Mouse (Mus musculus): ENCODE measurements around the gene Uba2. TPM values are rescaled to one million over a fixed set of nuclear protein-coding genes. Genes with fewer than 3 reads are reported as not detected.

The Uba2 gene
- total RNA-seq, 2 experiments from 2014 or later: 51.0 to 53.5 TPM

DNA sequence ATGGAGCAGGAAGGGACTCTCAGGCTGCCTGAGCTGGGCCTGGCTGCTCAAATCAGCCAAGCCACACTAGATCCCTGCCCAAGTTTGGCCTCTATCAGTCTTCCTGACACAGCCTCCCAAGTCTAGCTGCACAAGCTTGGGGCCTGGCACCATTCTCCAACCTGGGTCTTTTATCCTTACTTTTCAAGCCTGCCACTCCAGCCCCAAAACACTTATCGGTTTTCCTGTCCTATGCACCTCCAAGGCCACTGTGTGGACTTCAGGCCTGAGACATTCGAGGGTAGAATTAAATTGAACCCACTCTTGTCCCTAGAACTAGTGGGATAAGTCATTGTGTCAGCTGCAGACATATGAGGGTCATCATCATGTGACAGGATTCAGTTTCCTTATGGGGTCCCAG is 69.4 kb downstream of the Uba2 start:
- no peak for DNase-seq
- intact Hi-C loops (cut with DNase I): no loop called here

DNA sequence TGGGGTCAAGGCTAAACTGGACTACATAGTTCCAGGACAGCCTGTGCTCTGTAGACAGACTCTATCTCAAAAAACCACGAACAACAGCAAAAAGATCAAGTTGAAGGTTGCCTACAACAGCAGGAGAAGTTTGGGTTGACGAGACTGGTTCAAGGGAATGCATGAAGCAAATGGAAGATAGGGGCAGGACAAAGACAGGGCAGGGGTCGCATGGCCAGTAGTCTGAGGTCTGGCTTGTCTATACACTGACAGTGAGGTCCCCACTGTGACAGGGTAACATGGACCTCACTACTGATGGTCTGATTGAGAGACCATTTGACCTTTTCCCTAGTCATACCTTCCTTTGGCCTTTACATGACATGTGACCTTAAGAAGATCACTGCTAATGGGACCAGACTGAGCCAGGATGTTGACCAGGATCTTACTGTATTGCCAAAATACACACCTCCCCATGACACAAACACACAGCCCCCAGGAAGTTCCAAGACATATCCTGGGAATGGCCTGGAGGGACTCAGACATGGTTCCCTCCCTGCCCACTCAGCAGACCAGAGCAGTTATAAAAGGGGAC is 74.4 kb downstream of the Uba2 start, which contains the start of gene Scgb1b30:
Gene Scgb1b30 (plus strand): TSS at position 521 of the 571 bp plus-strand sequence.
- intact Hi-C loops (cut with DNase I): no loop called here
- DNase-seq: no peak

Other genes with a start within 250 kb of the Uba2 start
- not detected for gene Scgb2b26, start 224.6 kb downstream of the Uba2 start, total RNA-seq (2021)
- gene Scgb2b27, start 155.7 kb downstream of the Uba2 start, total RNA-seq (2021): not detected
- not detected for gene Scgb1b27, start 148.1 kb downstream of the Uba2 start, total RNA-seq (2021)
- gene Scgb1b30, start 74.2 kb downstream of the Uba2 start, total RNA-seq (2021): not detected
- gene Wtip, start 36.3 kb downstream of the Uba2 start, total RNA-seq (2021): 10 to 100 TPM; 22.5 to 26.0 TPM
- gene Pdcd2l, start 27.1 kb upstream of the Uba2 start, total RNA-seq (2021): 10 to 100 TPM; 18.9 to 19.4 TPM
- gene Gpi1, start 60.7 kb upstream of the Uba2 start, total RNA-seq (2021): 100 to 1,000 TPM; 556 to 561 TPM
- not detected for gene Gm6096, start 81.4 kb upstream of the Uba2 start, total RNA-seq (2021)
- 100 to 1,000 TPM in 1 of 2 experiments, 10 to 100 TPM in 1; 95.5 to 102 TPM for gene 4931406P16Rik, start 144.0 kb upstream of the Uba2 start, total RNA-seq (2021)
- 100 to 1,000 TPM in 1 of 2 experiments, 10 to 100 TPM in 1; 87.6 to 102 TPM for gene Lsm14a, start 223.7 kb upstream of the Uba2 start, total RNA-seq (2021)